Mouse (Mus musculus): ENCODE data around the gene Tecr. TPM values are rescaled to one million over a fixed set of nuclear protein-coding genes. Genes with fewer than 3 reads are reported as not detected.
A peak's percentile ranks its signal among the peaks of the same experiment; 100 is the strongest.

Gene Tecr
- 732 and 754 TPM in 2 replicates for polyA plus RNA-seq (2014; fragmentation: Nextera tagmentation; extraction: Ambion mirVana)

DNA sequence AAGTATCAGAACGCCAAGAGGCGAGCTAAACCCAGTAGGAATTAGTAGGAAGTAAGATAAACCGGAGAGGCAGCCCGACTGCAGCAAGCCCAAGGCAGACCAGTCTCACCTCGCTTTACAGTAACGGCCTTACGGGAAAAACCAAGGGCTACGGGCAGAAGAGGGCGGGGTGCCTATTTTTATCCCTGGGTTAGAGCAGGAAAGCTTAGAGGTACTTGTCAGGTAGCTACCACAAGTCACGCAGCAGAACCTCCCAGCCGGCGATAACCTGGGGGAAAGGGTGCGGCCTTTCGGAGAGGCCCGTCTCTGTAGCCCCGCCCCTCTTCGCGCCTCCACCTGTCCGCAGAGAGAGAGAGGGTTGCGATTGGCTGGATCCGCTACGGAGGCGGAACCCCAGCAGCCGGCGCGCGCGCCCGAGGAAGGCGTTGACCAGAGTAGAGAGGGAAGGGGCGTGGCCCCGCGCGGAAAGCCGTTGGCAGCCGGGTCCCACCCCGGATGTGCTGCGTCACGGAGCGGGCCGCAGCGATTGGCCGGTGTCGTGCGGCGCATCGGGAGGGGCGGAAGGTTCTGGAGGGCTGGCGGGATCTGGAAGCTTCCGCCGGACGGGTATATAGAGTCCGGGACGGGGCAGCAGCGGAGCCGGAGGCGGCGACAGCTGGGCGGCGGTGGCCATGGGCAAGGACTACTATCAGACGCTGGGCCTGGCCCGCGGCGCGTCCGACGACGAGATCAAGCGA, at the start of gene Tecr, which contains the start of gene Dnajb1:
Gene Tecr, minus strand, starts transcription at position 311 of the 737 bp plus-strand sequence.
Gene Dnajb1, plus strand, starts transcription at position 533 of the 737 bp plus-strand sequence.
- peak; percentile 98 for ATAC-seq (ENCODE audit: low FRiP score)
- H3K27ac ChIP-seq (ENCODE audit: low read depth, low read length), result peak within 1 kb of the TSS; percentile 94
- H3K9ac ChIP-seq (ENCODE audit: low read depth, low read length), result peak within 1 kb of the TSS; percentile 86
- H3K4me3 ChIP-seq (ENCODE audit: low read depth, low read length), result peak within 1 kb of the TSS; percentile 83
- WGBS, result under 1% methylated on average over 67 of the region's 69 CpGs
- H3K4me2 ChIP-seq (replicated peaks; ENCODE audit: low read depth, low read length), result peak within 1 kb of the TSS; percentile 87
- no peaks in the 10 kb centered on the region for H3K9me3 ChIP-seq (ENCODE audit: control insufficient read depth, low read length)
- DNase-seq (ENCODE audit: low spot score), result peak; percentile 100
- H3K27me3 ChIP-seq (ENCODE audit: control insufficient read depth, insufficient read depth, low read length), result no peaks in the 10 kb centered on the region
- peaks cover 12% of the 10 kb centered on the region for H3K36me3 ChIP-seq (ENCODE audit: control insufficient read depth, insufficient read depth, low read length)
- H3K4me1 ChIP-seq (replicated peaks; ENCODE audit: control insufficient read depth, insufficient read depth, low read length), result peaks cover 7% of the 10 kb centered on the region

GRCm38 (mm10) chr8:83656484-83657246, 48.9 kb upstream of the Tecr start:
- Histone ChIP-seq H3K9me3 (ENCODE audit: control insufficient read depth, low read length) (no peaks in the 10 kb centered on the region), H3K36me3 (ENCODE audit: control insufficient read depth, insufficient read depth, low read length) (no peaks in the 10 kb centered on the region), H3K27ac (ENCODE audit: low read depth, low read length) (no peak overlapping the region), H3K4me1 (replicated peaks; ENCODE audit: control insufficient read depth, insufficient read depth, low read length) (peaks cover 10% of the 10 kb centered on the region; the same call in 1 of the 2 replicates), H3K4me2 (replicated peaks; ENCODE audit: low read depth, low read length) (no peak overlapping the region), H3K27me3 (ENCODE audit: control insufficient read depth, insufficient read depth, low read length) (no peaks in the 10 kb centered on the region), H3K9ac (ENCODE audit: low read depth, low read length) (no peak overlapping the region), H3K4me3 (ENCODE audit: low read depth, low read length) (no peak overlapping the region)
- DNase-seq (ENCODE audit: low spot score) (no peak), ATAC-seq (ENCODE audit: low FRiP score) (no peak)
- 77% methylated on average over 13 of the region's 13 CpGs for WGBS

- H3K9ac ChIP-seq (ENCODE audit: low read depth, low read length), result no peak overlapping the region
- no peak for DNase-seq (ENCODE audit: low spot score)
- no peaks in the 10 kb centered on the region for H3K9me3 ChIP-seq (ENCODE audit: control insufficient read depth, low read length)
- H3K27me3 ChIP-seq (ENCODE audit: control insufficient read depth, insufficient read depth, low read length), result no peaks in the 10 kb centered on the region
- no peaks in the 10 kb centered on the region for H3K36me3 ChIP-seq (ENCODE audit: control insufficient read depth, insufficient read depth, low read length)
- H3K27ac ChIP-seq (ENCODE audit: low read depth, low read length), result no peak overlapping the region
- peaks cover 9% of the 10 kb centered on the region; the same call in 1 of the 2 replicates for H3K4me1 ChIP-seq (replicated peaks; ENCODE audit: control insufficient read depth, insufficient read depth, low read length)
- ATAC-seq (ENCODE audit: low FRiP score), result no peak
- 89% methylated on average over 9 of the region's 9 CpGs for WGBS
- no peak overlapping the region for H3K4me3 ChIP-seq (ENCODE audit: low read depth, low read length)
- no peak overlapping the region for H3K4me2 ChIP-seq (replicated peaks; ENCODE audit: low read depth, low read length)
Observed at GRCm38 (mm10) chr8:83656043-83656442, 48.3 kb upstream of the Tecr start.

GRCm38 (mm10) chr8:83654725-83655124, 47.0 kb upstream of the Tecr start:
- Histone ChIP-seq H3K36me3 (ENCODE audit: control insufficient read depth, insufficient read depth, low read length) (no peaks in the 10 kb centered on the region), H3K4me1 (replicated peaks; ENCODE audit: control insufficient read depth, insufficient read depth, low read length) (peaks cover 6% of the 10 kb centered on the region; the same call in 1 of the 2 replicates), H3K27ac (ENCODE audit: low read depth, low read length) (no peak overlapping the region), H3K4me3 (ENCODE audit: low read depth, low read length) (no peak overlapping the region), H3K4me2 (replicated peaks; ENCODE audit: low read depth, low read length) (no peak overlapping the region), H3K27me3 (ENCODE audit: control insufficient read depth, insufficient read depth, low read length) (no peaks in the 10 kb centered on the region), H3K9me3 (ENCODE audit: control insufficient read depth, low read length) (no peaks in the 10 kb centered on the region), H3K9ac (ENCODE audit: low read depth, low read length) (no peak overlapping the region)
- DNase-seq (ENCODE audit: low spot score), result no peak
- ATAC-seq (ENCODE audit: low FRiP score), result no peak
- WGBS, result 94% methylated on average over 6 of the region's 6 CpGs

GRCm38 (mm10) chr8:83653662-83654017, 45.9 kb upstream of the Tecr start:
- no peaks in the 10 kb centered on the region for H3K36me3 ChIP-seq (ENCODE audit: control insufficient read depth, insufficient read depth, low read length)
- no peaks in the 10 kb centered on the region for H3K9me3 ChIP-seq (ENCODE audit: control insufficient read depth, low read length)
- no peaks in the 10 kb centered on the region for H3K27me3 ChIP-seq (ENCODE audit: control insufficient read depth, insufficient read depth, low read length)
- 54% methylated on average over 10 of the region's 10 CpGs for WGBS
- peaks cover 6% of the 10 kb centered on the region; the same call in 1 of the 2 replicates for H3K4me1 ChIP-seq (replicated peaks; ENCODE audit: control insufficient read depth, insufficient read depth, low read length)
- H3K27ac ChIP-seq (ENCODE audit: low read depth, low read length), result no peak overlapping the region
- H3K4me2 ChIP-seq (replicated peaks; ENCODE audit: low read depth, low read length), result peak overlapping the region; percentile 94
- H3K9ac ChIP-seq (ENCODE audit: low read depth, low read length), result peak overlapping the region; percentile 90
- no peak for ATAC-seq (ENCODE audit: low FRiP score)
- DNase-seq (ENCODE audit: low spot score), result no peak
- peak overlapping the region; percentile 90 for H3K4me3 ChIP-seq (ENCODE audit: low read depth, low read length)

- Histone ChIP-seq H3K27ac (ENCODE audit: low read depth, low read length) (peak overlapping the region; percentile 85; the same call in 1 of the 2 replicates), H3K4me3 (ENCODE audit: low read depth, low read length) (peak overlapping the region; percentile 90), H3K9me3 (ENCODE audit: control insufficient read depth, low read length) (no peaks in the 10 kb centered on the region), H3K36me3 (ENCODE audit: control insufficient read depth, insufficient read depth, low read length) (no peaks in the 10 kb centered on the region), H3K4me1 (replicated peaks; ENCODE audit: control insufficient read depth, insufficient read depth, low read length) (peaks cover 6% of the 10 kb centered on the region; the same call in 1 of the 2 replicates), H3K9ac (ENCODE audit: low read depth, low read length) (peak overlapping the region; percentile 90), H3K4me2 (replicated peaks; ENCODE audit: low read depth, low read length) (peak overlapping the region; percentile 94), H3K27me3 (ENCODE audit: control insufficient read depth, insufficient read depth, low read length) (no peaks in the 10 kb centered on the region)
- DNase-seq (ENCODE audit: low spot score) (peak; percentile 34), ATAC-seq (ENCODE audit: low FRiP score) (peak; percentile 74)
- WGBS, result 3% methylated on average over 45 of the region's 46 CpGs
Observed at GRCm38 (mm10) chr8:83652744-83653661, 45.2 kb upstream of the Tecr start.

- Histone ChIP-seq H3K9me3 (ENCODE audit: control insufficient read depth, low read length) (no peaks in the 10 kb centered on the region), H3K4me3 (ENCODE audit: low read depth, low read length) (peak within 1 kb of the TSS; percentile 90), H3K36me3 (ENCODE audit: control insufficient read depth, insufficient read depth, low read length) (no peaks in the 10 kb centered on the region), H3K27ac (ENCODE audit: low read depth, low read length) (peak within 1 kb of the TSS; percentile 85), H3K4me2 (replicated peaks; ENCODE audit: low read depth, low read length) (peak within 1 kb of the TSS; percentile 94), H3K4me1 (replicated peaks; ENCODE audit: control insufficient read depth, insufficient read depth, low read length) (peaks cover 6% of the 10 kb centered on the region; the same call in 1 of the 2 replicates), H3K9ac (ENCODE audit: low read depth, low read length) (peak within 1 kb of the TSS; percentile 90), H3K27me3 (ENCODE audit: control insufficient read depth, insufficient read depth, low read length) (no peaks in the 10 kb centered on the region)
- ATAC-seq (ENCODE audit: low FRiP score), result peak; percentile 98
- peak; percentile 97 for DNase-seq (ENCODE audit: low spot score)
- WGBS, result 6% methylated on average over 42 of the region's 50 CpGs
Observed at GRCm38 (mm10) chr8:83652030-83652743, 44.4 kb upstream of the Tecr start, which contains the start of gene Gipc1. Gene Gipc1, plus strand, starts transcription at chr8:83652677.

Data from hindbrain, embryonic 11.5 days (tissue).